Mouse (Mus musculus): Measurements from ENCODE around the gene Hmg20b. TPM values are rescaled to one million over a fixed set of nuclear protein-coding genes. Genes with fewer than 3 reads are reported as not detected.

Hmg20b gene
- polyA plus RNA-seq, 1 experiment from 2014 or later: 50.4 TPM

- H3K4me1 ChIP-seq (replicated peaks): peaks cover 43% of the 10 kb centered on the region
- H3K36me3 ChIP-seq: peaks cover 41% of the 10 kb centered on the region
- H3K9me3 ChIP-seq: no peaks in the 10 kb centered on the region
- ATAC-seq (ENCODE audit: low FRiP score): no peak
- no peak overlapping the region for H3K4me3 ChIP-seq
- H3K9ac ChIP-seq: peak overlapping the region; percentile 55; the same call in 1 of the 2 replicates
- H3K27me3 ChIP-seq: 0 out of 2 replicates have a peak, but pooled peaks cover 2% of the 10 kb centered on the region
- 0 out of 2 replicates have a peak overlapping the region, but pooled peaks have one; percentile 52 for H3K27ac ChIP-seq
- H3K4me2 ChIP-seq: no peak overlapping the region
- 43% methylated on average over 3 of the region's 3 CpGs for WGBS
These were observed 39.1 kb upstream of the Hmg20b start for GRCm38 (mm10) chr10:81389373-81389772.

DNA sequence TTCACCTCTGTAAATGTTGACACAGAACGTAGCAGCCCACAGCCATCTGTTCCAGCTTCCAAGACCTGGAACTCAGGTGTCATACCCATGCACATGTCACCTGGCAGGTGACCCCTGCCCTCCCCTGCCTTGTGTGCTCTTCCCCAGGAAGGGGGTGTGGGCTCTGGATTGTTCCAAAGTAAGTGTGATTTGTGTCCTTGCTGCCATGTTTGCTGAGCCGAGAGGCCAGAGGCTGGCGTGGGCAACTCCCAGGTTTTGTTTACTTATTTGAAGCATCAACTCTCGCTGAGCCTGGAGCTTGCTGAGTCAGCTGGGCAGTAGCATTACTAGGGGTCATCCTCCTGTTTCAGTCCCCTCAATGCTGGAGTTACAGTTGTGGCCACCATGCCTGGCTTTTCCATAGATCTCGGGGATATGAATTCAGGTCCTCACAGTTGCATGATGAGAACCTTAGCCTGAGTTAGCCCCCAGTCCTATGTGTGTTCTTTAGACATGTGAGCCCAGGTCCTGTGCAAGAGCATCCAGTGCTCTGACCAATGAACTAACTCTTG is 38.3 kb upstream of the Hmg20b start, which contains the start of gene Gm48552:
Gene Gm48552 (plus strand): TSS at position 501 of the 551 bp plus-strand sequence.
- no peak for ATAC-seq (ENCODE audit: low FRiP score)
- no peaks in the 10 kb centered on the region for H3K9me3 ChIP-seq
- 0 out of 2 replicates have a peak within 1 kb of the TSS, but pooled peaks have one; percentile 52 for H3K27ac ChIP-seq
- H3K4me3 ChIP-seq: no peak within 1 kb of the TSS
- H3K4me2 ChIP-seq: no peak within 1 kb of the TSS
- 0 out of 2 replicates have a peak, but pooled peaks cover 2% of the 10 kb centered on the region for H3K27me3 ChIP-seq
- peak within 1 kb of the TSS; percentile 55; the same call in 1 of the 2 replicates for H3K9ac ChIP-seq
- peaks cover 41% of the 10 kb centered on the region for H3K36me3 ChIP-seq
- WGBS: 83% methylated on average over 5 of the region's 5 CpGs
- H3K4me1 ChIP-seq (replicated peaks): peaks cover 38% of the 10 kb centered on the region

- Histone ChIP-seq H3K9me3 (no peaks in the 10 kb centered on the region), H3K4me2 (no peak overlapping the region), H3K27me3 (no peaks in the 10 kb centered on the region), H3K36me3 (peaks cover 41% of the 10 kb centered on the region), H3K4me3 (no peak overlapping the region), H3K4me1 (replicated peaks) (peaks cover 29% of the 10 kb centered on the region), H3K9ac (no peak overlapping the region), H3K27ac (no peak overlapping the region)
- 95% methylated on average over 20 of the region's 20 CpGs for WGBS
- ATAC-seq (ENCODE audit: low FRiP score): no peak
These were observed 37.4 kb upstream of the Hmg20b start for GRCm38 (mm10) chr10:81387716-81388115.

- WGBS: 84% methylated on average over 22 of the region's 22 CpGs
- peak overlapping the region; percentile 95 for H3K4me2 ChIP-seq
- H3K4me3 ChIP-seq: peak overlapping the region; percentile 96
- H3K9me3 ChIP-seq: no peaks in the 10 kb centered on the region
- peaks cover 27% of the 10 kb centered on the region for H3K4me1 ChIP-seq (replicated peaks)
- no peak overlapping the region for H3K27ac ChIP-seq
- ATAC-seq (ENCODE audit: low FRiP score): no peak
- H3K27me3 ChIP-seq: no peaks in the 10 kb centered on the region
- peak overlapping the region; percentile 90 for H3K9ac ChIP-seq
- peaks cover 36% of the 10 kb centered on the region for H3K36me3 ChIP-seq
These were observed 35.5 kb upstream of the Hmg20b start for GRCm38 (mm10) chr10:81385603-81386306.

GRCm38 (mm10) chr10:81384605-81384982 is 34.3 kb upstream of the Hmg20b start:
- Histone ChIP-seq H3K27ac (peak overlapping the region; percentile 90), H3K4me2 (peak overlapping the region; percentile 95), H3K4me1 (replicated peaks) (peaks cover 23% of the 10 kb centered on the region), H3K4me3 (peak overlapping the region; percentile 96), H3K27me3 (no peaks in the 10 kb centered on the region), H3K9ac (peak overlapping the region; percentile 90), H3K36me3 (peaks cover 34% of the 10 kb centered on the region), H3K9me3 (no peaks in the 10 kb centered on the region)
- ATAC-seq (ENCODE audit: low FRiP score): peak; percentile 34
- under 1% methylated on average over 19 of the region's 19 CpGs for WGBS

DNA sequence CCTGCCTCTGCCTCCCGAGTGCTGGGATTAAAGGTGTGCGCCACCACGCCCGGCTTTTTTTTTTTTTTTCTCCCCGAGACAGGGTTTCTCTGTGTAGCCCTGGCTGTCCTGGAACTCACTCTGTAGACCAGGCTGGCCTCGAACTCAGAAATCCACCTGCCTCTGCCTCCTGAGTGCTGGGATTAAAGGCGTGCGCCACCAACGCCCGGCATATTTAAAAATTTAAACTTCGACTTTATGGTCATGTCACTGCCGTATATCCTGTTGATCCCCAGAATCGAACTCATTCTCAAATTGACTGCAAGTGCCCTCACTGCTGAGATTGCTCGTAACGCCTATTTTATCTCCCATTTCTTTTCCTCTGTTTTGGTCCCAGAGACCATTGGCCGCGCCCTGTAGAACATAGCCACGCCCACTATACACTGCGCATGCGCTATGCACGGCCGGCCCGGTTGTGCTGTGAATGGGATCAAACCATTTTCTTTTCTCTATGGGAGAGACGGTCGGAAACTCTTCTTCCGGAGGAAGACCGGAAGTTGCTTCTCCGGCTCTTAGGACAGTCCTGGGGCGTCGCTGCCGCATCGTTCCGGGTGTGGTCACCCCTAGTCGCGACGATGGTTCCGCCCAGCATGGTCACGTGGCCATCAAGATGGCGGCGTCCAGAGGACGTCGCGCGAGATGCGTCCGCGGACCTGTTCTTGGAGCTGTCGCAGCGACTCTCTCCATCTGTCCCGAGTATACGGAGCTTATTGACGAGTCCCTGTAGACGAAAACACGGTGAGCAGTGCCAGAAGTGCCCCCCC is 33.7 kb upstream of the Hmg20b start, which contains the start of the genes Dohh and Gm48551:
Gene Dohh (plus strand): TSS at position 627 of the 803 bp plus-strand sequence.
Gene Gm48551 (plus strand): TSS at position 665 of the 803 bp plus-strand sequence.
- Histone ChIP-seq H3K9me3 (no peaks in the 10 kb centered on the region), H3K36me3 (peaks cover 33% of the 10 kb centered on the region), H3K4me3 (peak within 1 kb of the TSS; percentile 96), H3K9ac (peak within 1 kb of the TSS; percentile 90), H3K27me3 (no peaks in the 10 kb centered on the region), H3K27ac (peak within 1 kb of the TSS; percentile 90), H3K4me1 (replicated peaks) (peaks cover 22% of the 10 kb centered on the region), H3K4me2 (peak within 1 kb of the TSS; percentile 95)
- 9% methylated on average over 54 of the region's 54 CpGs for WGBS
- ATAC-seq (ENCODE audit: low FRiP score): peak; percentile 91

DNA sequence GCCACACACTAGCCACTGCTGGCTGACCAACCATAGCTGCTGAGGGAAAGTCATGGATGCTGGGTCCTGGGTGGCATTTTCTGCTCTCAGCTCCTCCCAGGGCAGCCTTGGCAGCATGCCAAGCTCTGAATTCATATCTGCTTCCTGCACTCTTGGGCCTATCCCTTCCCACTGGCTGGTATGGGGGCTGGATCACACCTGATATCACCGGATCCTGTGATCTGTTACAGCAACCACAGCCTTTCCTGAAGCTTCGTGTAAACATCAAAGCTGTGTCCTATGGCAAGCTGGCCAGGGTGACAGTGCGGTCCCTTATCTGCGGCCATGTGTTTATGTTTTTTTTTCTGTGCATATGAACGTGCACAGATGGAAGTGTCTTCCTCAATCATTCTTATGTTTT is 31.8 kb upstream of the Hmg20b start:
- no peak for ATAC-seq (ENCODE audit: low FRiP score)
- WGBS: 92% methylated on average over 5 of the region's 5 CpGs
- H3K4me1 ChIP-seq (replicated peaks): peaks cover 32% of the 10 kb centered on the region
- H3K4me2 ChIP-seq: no peak overlapping the region
- H3K4me3 ChIP-seq: no peak overlapping the region
- H3K27me3 ChIP-seq: no peaks in the 10 kb centered on the region
- H3K27ac ChIP-seq: 0 out of 2 replicates have a peak overlapping the region, but pooled peaks have one; percentile 5
- H3K9me3 ChIP-seq: no peaks in the 10 kb centered on the region
- H3K36me3 ChIP-seq: peaks cover 13% of the 10 kb centered on the region
- peak overlapping the region; percentile 39; the same call in 1 of the 2 replicates for H3K9ac ChIP-seq

DNA sequence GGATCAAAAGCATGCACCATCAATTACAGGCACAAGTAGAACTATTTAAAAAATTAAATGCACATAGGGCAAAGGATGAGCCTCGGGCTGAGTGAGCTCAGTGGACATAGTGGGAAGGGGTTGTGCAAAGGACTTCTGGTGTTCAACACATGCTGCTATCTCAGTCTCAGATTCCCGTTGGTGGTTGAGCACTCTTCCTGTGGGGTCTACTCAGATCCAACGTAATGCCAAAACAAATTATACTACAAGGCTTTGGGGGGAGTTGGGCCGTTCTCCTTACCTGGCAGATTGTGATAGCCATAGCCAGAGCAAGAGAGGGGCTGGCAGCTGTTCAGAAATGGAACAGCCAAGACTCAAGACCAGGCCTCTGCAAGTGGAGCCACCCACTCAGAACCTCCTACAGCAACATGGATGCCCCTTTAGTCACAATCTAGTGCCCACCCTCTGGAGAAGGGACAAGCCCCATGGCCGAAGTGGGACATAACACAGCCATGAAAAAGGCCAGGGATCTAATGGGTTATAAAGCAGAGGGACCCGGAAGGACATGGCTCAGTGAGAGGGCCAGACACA is 29.6 kb upstream of the Hmg20b start:
- 95% methylated on average over 6 of the region's 6 CpGs for WGBS
- no peak overlapping the region for H3K27ac ChIP-seq
- peaks cover 37% of the 10 kb centered on the region for H3K4me1 ChIP-seq (replicated peaks)
- H3K9ac ChIP-seq: no peak overlapping the region
- no peaks in the 10 kb centered on the region for H3K27me3 ChIP-seq
- no peak for ATAC-seq (ENCODE audit: low FRiP score)
- H3K9me3 ChIP-seq: no peaks in the 10 kb centered on the region
- peaks cover 14% of the 10 kb centered on the region; the same call in 1 of the 2 replicates for H3K36me3 ChIP-seq
- no peak overlapping the region for H3K4me3 ChIP-seq
- H3K4me2 ChIP-seq: no peak overlapping the region

DNA sequence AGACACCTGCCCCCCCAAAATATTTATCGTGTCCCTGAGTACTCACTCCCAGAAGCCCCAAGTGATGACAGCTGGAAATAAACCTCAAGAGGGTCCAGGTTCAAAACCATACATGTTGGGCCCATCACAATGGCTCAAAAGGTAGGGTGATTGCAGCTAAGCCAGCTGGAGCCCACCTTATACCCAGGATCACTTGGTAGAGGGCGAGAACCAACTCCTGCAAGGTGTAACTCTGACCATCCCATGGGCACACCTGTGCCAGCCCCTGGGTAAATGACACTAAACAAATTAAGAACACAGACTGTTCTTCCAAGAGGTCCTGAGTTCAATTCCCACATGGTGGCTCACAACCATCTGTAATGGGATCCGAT is 28.9 kb upstream of the Hmg20b start:
- Histone ChIP-seq H3K36me3 (peaks cover 16% of the 10 kb centered on the region), H3K27me3 (no peaks in the 10 kb centered on the region), H3K27ac (peak overlapping the region; percentile 85), H3K4me2 (peak overlapping the region; percentile 92), H3K9me3 (no peaks in the 10 kb centered on the region), H3K9ac (peak overlapping the region; percentile 95), H3K4me1 (replicated peaks) (peaks cover 34% of the 10 kb centered on the region), H3K4me3 (peak overlapping the region; percentile 74)
- ATAC-seq (ENCODE audit: low FRiP score): 0 out of 2 replicates have a peak, but pooled peaks have one; percentile 3
- WGBS: 63% methylated on average over 3 of the region's 3 CpGs

DNA sequence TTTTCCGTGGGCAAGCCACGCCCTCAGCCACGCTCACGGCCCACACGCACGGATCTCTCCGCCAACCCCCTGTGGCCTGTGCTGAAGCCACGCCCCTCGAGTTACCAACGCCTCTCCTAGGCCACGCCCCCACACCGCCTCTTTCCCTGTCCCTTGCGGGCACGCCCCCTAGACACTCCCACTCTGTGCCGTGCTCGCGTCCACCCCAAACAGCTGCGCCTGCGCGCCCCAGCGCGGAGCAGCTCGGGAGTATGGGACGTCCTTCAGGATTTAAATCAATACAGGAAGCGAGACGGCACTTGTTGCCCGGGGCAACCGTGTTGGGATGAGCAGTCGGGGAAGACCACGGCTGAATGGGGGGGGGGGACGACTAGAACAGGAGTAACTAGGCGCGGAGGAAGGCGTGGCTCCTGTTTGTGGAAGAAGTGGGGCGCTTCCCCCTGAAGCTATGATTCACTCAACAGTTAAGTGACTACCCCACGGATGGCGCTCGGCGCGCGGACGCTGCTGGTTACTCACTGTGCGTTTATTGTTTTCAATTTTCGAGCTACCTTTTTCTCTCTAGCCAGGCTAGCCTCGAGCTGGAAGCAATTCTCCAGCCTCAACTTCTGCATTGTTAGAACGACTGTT is 28.4 kb upstream of the Hmg20b start:
- H3K4me3 ChIP-seq: peak overlapping the region; percentile 74
- H3K27ac ChIP-seq: peak overlapping the region; percentile 85
- peak overlapping the region; percentile 95 for H3K9ac ChIP-seq
- H3K4me2 ChIP-seq: peak overlapping the region; percentile 92
- peaks cover 21% of the 10 kb centered on the region for H3K36me3 ChIP-seq
- WGBS: under 1% methylated on average over 46 of the region's 46 CpGs
- peak; percentile 96 for ATAC-seq (ENCODE audit: low FRiP score)
- peaks cover 37% of the 10 kb centered on the region for H3K4me1 ChIP-seq (replicated peaks)
- no peaks in the 10 kb centered on the region for H3K9me3 ChIP-seq
- no peaks in the 10 kb centered on the region for H3K27me3 ChIP-seq

- H3K9ac ChIP-seq: peak within 1 kb of the TSS; percentile 95
- peak; percentile 76 for ATAC-seq (ENCODE audit: low FRiP score)
These were observed 27.7 kb upstream of the Hmg20b start, which contains the start of gene Fzr1 for GRCm38 (mm10) chr10:81377793-81378552. Gene Fzr1 (minus strand): TSS chr10:81378516.

More at GRCm38 (mm10) chr10:81377793-81378552, 27.7 kb upstream of the Hmg20b start, which contains the start of gene Fzr1:
- H3K4me3 ChIP-seq: peak within 1 kb of the TSS; percentile 74
- H3K27me3 ChIP-seq: no peaks in the 10 kb centered on the region
- H3K4me1 ChIP-seq (replicated peaks): peaks cover 37% of the 10 kb centered on the region
- H3K36me3 ChIP-seq: peaks cover 28% of the 10 kb centered on the region
- H3K27ac ChIP-seq: peak within 1 kb of the TSS; percentile 85
- no peaks in the 10 kb centered on the region for H3K9me3 ChIP-seq
- peak within 1 kb of the TSS; percentile 92 for H3K4me2 ChIP-seq
- under 1% methylated on average over 58 of the region's 59 CpGs for WGBS
